Mouse (Mus musculus): ENCODE results near the gene Thrb. TPM values are rescaled to one million over a fixed set of nuclear protein-coding genes. Genes with fewer than 3 reads are reported as not detected.

The Thrb gene
- polyA plus RNA-seq, 2 experiments, result 0.86 to 2.5 TPM

DNA sequence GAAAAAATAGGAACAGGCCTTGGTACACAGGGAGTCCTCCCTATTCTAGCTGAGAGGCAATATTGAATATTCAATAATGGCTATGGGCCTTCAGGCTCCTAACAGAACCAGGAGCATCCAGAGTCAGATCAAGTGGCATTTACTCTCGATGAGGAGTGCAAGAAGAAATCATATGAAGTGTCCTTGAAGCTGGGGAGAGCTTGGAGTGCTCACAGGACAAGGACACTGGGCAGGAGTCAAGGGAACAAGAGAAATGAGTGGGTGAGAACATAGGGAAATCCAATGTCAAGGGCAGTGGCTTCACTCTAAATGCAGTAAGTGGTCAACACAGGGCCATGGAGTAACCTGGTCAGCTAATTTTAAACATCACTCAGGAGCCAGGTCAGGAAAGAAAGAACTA, 315.7 kb downstream of the Thrb start:
- ATAC-seq (ENCODE audit: insufficient read depth) (no peak), DNase-seq (ENCODE audit: low read depth in 3 of 3, low spot score in 3 of 3) (no peak)
- H3K36me3 ChIP-seq (replicated peaks; ENCODE audit: control insufficient read depth, insufficient read depth, low read depth), result no peaks in the 10 kb centered on the region
- H3K27me3 ChIP-seq (ENCODE audit: control insufficient read depth, insufficient read depth, low read length), result no peaks in the 10 kb centered on the region
- no peaks in the 10 kb centered on the region for H3K9me3 ChIP-seq (ENCODE audit: control insufficient read depth, low read length)
- no peak overlapping the region for H3K9ac ChIP-seq (replicated peaks)
- H3K4me2 ChIP-seq (ENCODE audit: low read depth), result no peak overlapping the region
- H3K27ac ChIP-seq, result no peak overlapping the region
- no peaks in the 10 kb centered on the region for H3K4me1 ChIP-seq (replicated peaks; ENCODE audit: control insufficient read depth in 2 of 2, insufficient read depth in 2 of 2, low read length in 1 of 2)
- TF ChIP-seq CTCF (IDR thresholded peaks at IDR 0.05; ENCODE audit: low read depth), result no peak
- no peak for TF ChIP-seq EP300 (IDR thresholded peaks at IDR 0.05; ENCODE audit: low read depth)
- 34% methylated on average over 1 of the region's 1 CpGs for WGBS (ENCODE audit: insufficient replicate concordance)
- no peak overlapping the region for H3K4me3 ChIP-seq (ENCODE audit: insufficient read depth in 1 of 2, low read depth in 2 of 2, low read length in 2 of 2)

DNA sequence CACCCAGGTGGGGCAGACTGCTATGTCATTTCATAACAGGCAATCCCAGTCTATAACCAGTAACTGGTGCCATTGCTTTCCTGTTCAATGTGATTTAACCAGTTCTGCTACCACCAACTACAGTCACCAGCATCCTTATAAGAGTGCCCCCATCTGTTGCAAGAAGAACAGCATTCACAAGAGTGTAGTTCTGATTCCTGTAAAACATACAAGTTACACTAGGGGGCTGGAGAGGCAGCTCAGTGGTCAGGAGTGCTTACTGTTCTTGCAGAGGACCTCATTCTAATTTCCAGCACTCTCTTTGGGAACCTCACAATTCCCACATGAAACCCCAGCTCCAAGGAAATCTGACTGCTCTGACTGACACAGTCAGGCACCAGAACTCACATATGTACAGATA, 318.2 kb downstream of the Thrb start:
- DNase-seq (ENCODE audit: low read depth in 3 of 3, low spot score in 3 of 3) (no peak), ATAC-seq (ENCODE audit: insufficient read depth) (no peak)
- Histone ChIP-seq H3K4me2 (ENCODE audit: low read depth) (no peak overlapping the region), H3K4me3 (ENCODE audit: insufficient read depth in 1 of 2, low read depth in 2 of 2, low read length in 2 of 2) (no peak overlapping the region), H3K27ac (no peak overlapping the region), H3K9ac (replicated peaks) (no peak overlapping the region), H3K36me3 (replicated peaks; ENCODE audit: control insufficient read depth, insufficient read depth, low read depth) (no peaks in the 10 kb centered on the region), H3K4me1 (replicated peaks; ENCODE audit: control insufficient read depth in 2 of 2, insufficient read depth in 2 of 2, low read length in 1 of 2) (no peaks in the 10 kb centered on the region), H3K9me3 (ENCODE audit: control insufficient read depth, low read length) (no peaks in the 10 kb centered on the region), H3K27me3 (ENCODE audit: control insufficient read depth, insufficient read depth, low read length) (no peaks in the 10 kb centered on the region)
- TF ChIP-seq CTCF (IDR thresholded peaks at IDR 0.05; ENCODE audit: low read depth) (no peak), EP300 (IDR thresholded peaks at IDR 0.05; ENCODE audit: low read depth) (no peak)

DNA sequence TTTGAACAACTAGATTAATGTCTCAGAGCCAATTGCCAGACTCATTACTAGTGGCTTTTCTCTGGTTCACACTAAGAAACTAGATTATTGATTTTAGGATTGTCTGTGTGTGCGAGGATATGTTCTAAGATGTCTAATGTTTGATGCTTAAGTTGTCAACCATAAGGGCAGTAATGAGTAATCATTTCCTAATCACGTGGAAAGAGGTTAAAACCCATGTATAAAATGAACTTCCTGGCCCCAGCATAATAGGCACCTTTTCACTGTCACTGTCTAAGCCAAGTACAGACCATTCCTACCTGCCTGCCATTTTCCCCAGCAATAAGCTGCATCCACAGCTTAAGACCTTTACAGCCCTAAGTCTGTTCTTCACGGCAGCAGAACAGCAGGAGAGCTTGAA, 321.2 kb downstream of the Thrb start:
- Histone ChIP-seq H3K4me3 (ENCODE audit: insufficient read depth in 1 of 2, low read depth in 2 of 2, low read length in 2 of 2) (no peak overlapping the region), H3K4me1 (replicated peaks; ENCODE audit: control insufficient read depth in 2 of 2, insufficient read depth in 2 of 2, low read length in 1 of 2) (no peaks in the 10 kb centered on the region), H3K36me3 (replicated peaks; ENCODE audit: control insufficient read depth, insufficient read depth, low read depth) (no peaks in the 10 kb centered on the region), H3K27ac (no peak overlapping the region), H3K9me3 (ENCODE audit: control insufficient read depth, low read length) (no peaks in the 10 kb centered on the region), H3K4me2 (ENCODE audit: low read depth) (no peak overlapping the region), H3K27me3 (ENCODE audit: control insufficient read depth, insufficient read depth, low read length) (no peaks in the 10 kb centered on the region), H3K9ac (replicated peaks) (no peak overlapping the region)
- ATAC-seq (ENCODE audit: insufficient read depth), result no peak
- 54% methylated on average over 3 of the region's 3 CpGs for WGBS (ENCODE audit: insufficient replicate concordance)
- DNase-seq (ENCODE audit: low read depth in 3 of 3, low spot score in 3 of 3), result no peak
- TF ChIP-seq CTCF (IDR thresholded peaks at IDR 0.05; ENCODE audit: low read depth) (no peak), EP300 (IDR thresholded peaks at IDR 0.05; ENCODE audit: low read depth) (no peak)

DNA sequence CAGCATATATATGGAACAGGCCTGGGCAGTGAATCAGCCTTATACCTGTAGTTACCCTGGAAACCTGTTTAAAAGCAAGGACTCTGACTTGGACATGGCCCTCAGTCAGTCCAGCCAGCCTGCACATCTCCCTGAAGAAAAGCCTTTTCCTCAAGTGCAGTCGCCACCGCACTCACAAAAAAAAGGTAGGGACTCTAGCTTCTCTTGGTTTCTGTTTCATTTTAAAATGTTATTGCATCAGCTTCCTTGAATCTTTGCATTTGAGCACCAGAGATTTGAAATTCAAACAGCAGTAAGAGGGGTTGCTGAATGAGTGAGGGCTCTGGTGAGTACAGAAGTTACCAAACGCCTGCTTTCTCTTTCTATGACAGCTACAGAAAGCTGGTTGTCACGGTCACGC, 322.0 kb downstream of the Thrb start:
- Histone ChIP-seq H3K9me3 (ENCODE audit: control insufficient read depth, low read length) (no peaks in the 10 kb centered on the region), H3K4me2 (ENCODE audit: low read depth) (no peak overlapping the region), H3K27me3 (ENCODE audit: control insufficient read depth, insufficient read depth, low read length) (no peaks in the 10 kb centered on the region), H3K9ac (replicated peaks) (no peak overlapping the region), H3K4me1 (replicated peaks; ENCODE audit: control insufficient read depth in 2 of 2, insufficient read depth in 2 of 2, low read length in 1 of 2) (no peaks in the 10 kb centered on the region), H3K36me3 (replicated peaks; ENCODE audit: control insufficient read depth, insufficient read depth, low read depth) (no peaks in the 10 kb centered on the region), H3K4me3 (ENCODE audit: insufficient read depth in 1 of 2, low read depth in 2 of 2, low read length in 2 of 2) (no peak overlapping the region), H3K27ac (no peak overlapping the region)
- ATAC-seq (ENCODE audit: insufficient read depth) (no peak), DNase-seq (ENCODE audit: low read depth in 3 of 3, low spot score in 3 of 3) (no peak)
- no peak for TF ChIP-seq CTCF (IDR thresholded peaks at IDR 0.05; ENCODE audit: low read depth)
- no peak for TF ChIP-seq EP300 (IDR thresholded peaks at IDR 0.05; ENCODE audit: low read depth)
- 68% methylated on average over 5 of the region's 5 CpGs for WGBS (ENCODE audit: insufficient replicate concordance)

DNA sequence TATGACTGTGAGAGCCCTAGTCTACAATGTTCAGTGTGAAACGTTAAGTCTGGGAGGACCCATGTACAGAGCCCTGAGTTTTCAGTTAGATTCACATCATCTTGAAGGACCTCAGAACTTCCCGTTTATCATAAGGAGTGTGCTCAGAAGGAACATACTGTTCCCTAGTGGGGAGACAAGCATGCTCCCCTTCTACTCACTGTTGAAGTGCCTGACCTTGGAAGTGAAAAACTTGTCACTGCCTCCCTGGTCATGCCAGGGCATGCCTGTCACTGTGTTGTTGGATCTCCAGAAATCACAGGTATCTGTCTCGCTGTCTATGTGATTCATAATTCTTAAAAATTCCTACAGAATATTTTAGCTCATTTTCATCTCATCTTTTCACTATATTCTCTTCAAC, 323.3 kb downstream of the Thrb start:
- no peak for ATAC-seq (ENCODE audit: insufficient read depth)
- Histone ChIP-seq H3K27me3 (ENCODE audit: control insufficient read depth, insufficient read depth, low read length) (no peaks in the 10 kb centered on the region), H3K27ac (no peak overlapping the region), H3K4me3 (ENCODE audit: insufficient read depth in 1 of 2, low read depth in 2 of 2, low read length in 2 of 2) (no peak overlapping the region), H3K4me1 (replicated peaks; ENCODE audit: control insufficient read depth in 2 of 2, insufficient read depth in 2 of 2, low read length in 1 of 2) (no peaks in the 10 kb centered on the region), H3K36me3 (replicated peaks; ENCODE audit: control insufficient read depth, insufficient read depth, low read depth) (no peaks in the 10 kb centered on the region), H3K9me3 (ENCODE audit: control insufficient read depth, low read length) (no peaks in the 10 kb centered on the region), H3K9ac (replicated peaks) (no peak overlapping the region), H3K4me2 (ENCODE audit: low read depth) (no peak overlapping the region)
- 53% methylated on average over 3 of the region's 3 CpGs for WGBS (ENCODE audit: insufficient replicate concordance)
- TF ChIP-seq EP300 (IDR thresholded peaks at IDR 0.05; ENCODE audit: low read depth) (no peak), CTCF (IDR thresholded peaks at IDR 0.05; ENCODE audit: low read depth) (no peak)
- DNase-seq (ENCODE audit: low read depth in 3 of 3, low spot score in 3 of 3), result no peak

DNA sequence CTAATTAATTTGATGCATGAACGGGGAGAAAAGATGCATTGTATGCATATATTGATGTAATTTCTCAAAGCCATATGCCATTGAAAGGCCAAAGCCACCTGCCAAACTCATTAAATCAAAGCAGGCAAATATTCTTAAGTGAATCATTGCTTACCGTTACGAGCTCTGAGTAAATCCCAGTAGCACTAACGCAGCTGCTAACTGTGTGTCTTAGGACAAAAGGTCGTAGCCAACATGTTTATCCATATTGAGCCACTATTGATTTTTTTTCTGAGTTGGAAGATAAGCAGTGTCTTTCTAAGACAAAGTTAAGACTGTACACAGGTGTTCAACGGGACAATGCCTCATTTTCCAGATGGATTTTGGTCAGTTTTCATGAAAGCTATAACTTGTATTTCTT, 323.8 kb downstream of the Thrb start:
- WGBS (ENCODE audit: insufficient replicate concordance), result 52% methylated on average over 6 of the region's 6 CpGs
- no peaks in the 10 kb centered on the region for H3K27me3 ChIP-seq (ENCODE audit: control insufficient read depth, insufficient read depth, low read length)
- H3K9me3 ChIP-seq (ENCODE audit: control insufficient read depth, low read length), result no peaks in the 10 kb centered on the region
- H3K9ac ChIP-seq (replicated peaks), result no peak overlapping the region
- H3K27ac ChIP-seq, result no peak overlapping the region
- TF ChIP-seq EP300 (IDR thresholded peaks at IDR 0.05; ENCODE audit: low read depth) (no peak), CTCF (IDR thresholded peaks at IDR 0.05; ENCODE audit: low read depth) (no peak)
- no peaks in the 10 kb centered on the region for H3K36me3 ChIP-seq (replicated peaks; ENCODE audit: control insufficient read depth, insufficient read depth, low read depth)
- no peak for DNase-seq (ENCODE audit: low read depth in 3 of 3, low spot score in 3 of 3)
- ATAC-seq (ENCODE audit: insufficient read depth), result no peak
- H3K4me2 ChIP-seq (ENCODE audit: low read depth), result no peak overlapping the region
- H3K4me1 ChIP-seq (replicated peaks; ENCODE audit: control insufficient read depth in 2 of 2, insufficient read depth in 2 of 2, low read length in 1 of 2), result no peaks in the 10 kb centered on the region
- no peak overlapping the region for H3K4me3 ChIP-seq (ENCODE audit: insufficient read depth in 1 of 2, low read depth in 2 of 2, low read length in 2 of 2)

Data from liver, embryonic 14.5 days (tissue).